In genomic region chr8:72261019-72261418, GRCm38 (mm10) we compare ENCODE assay signal across 9 mouse cellular contexts. TPM values are rescaled to one million over a fixed set of nuclear protein-coding genes. Genes with fewer than 3 reads are reported as not detected.
DNase-seq lines count a peak whose midpoint lies in the region; ATAC-seq and TF ChIP-seq lines count a peak whose summit lies in the region.
"Had no signal": no experiment of that assay in that cellular context is flagged by ENCODE, and none has a peak within 500 bp of the region (broad histone marks: within the 10 kb centered on the region; RNA-seq: fewer than 3 reads in every experiment).

No protein-coding gene starts in this region.

- peak; percentile 40 to 76; a peak in 3 of 4 replicates for ATAC-seq in hematopoietic stem cell, adult 5-6 weeks (replicated peaks in 1 of 2; ENCODE audit: insufficient read depth in 1 of 2, low FRiP score in 2 of 2, low TSS enrichment in 1 of 2, low read depth in 1 of 2, poor library complexity in 2 of 2, severe bottlenecking in 2 of 2)
- ATAC-seq in midbrain, embryonic 14.5 days (ENCODE audit: low FRiP score, low TSS enrichment): peak; percentile 68
- peak; percentile 45; the same call in 1 of the 2 replicates for ATAC-seq in stomach, postnatal 0 days (ENCODE audit: low FRiP score, low TSS enrichment)

- peaks cover 7% of the 10 kb centered on the region for H3K36me3 ChIP-seq in midbrain, embryonic 14.5 days (ENCODE audit: control insufficient read depth, insufficient read depth, low read length)
- H3K36me3 ChIP-seq in stomach, postnatal 0 days (ENCODE audit: control insufficient read depth, insufficient read depth, low read length): no peaks in the 10 kb centered on the region

- intact Hi-C loops in left cerebral cortex, postnatal 25 days (cut with DNase I): loop anchor here (1.0 kb wide), 1 partner anchor 104 kb away; no protein-coding TSS in a partner anchor

- no peak for TF ChIP-seq POLR2A in embryonic fibroblast, embryonic 13.5 days (IDR thresholded peaks at IDR 0.05; ENCODE audit: low read depth, low read length)

- no peak overlapping the region for H3K27ac ChIP-seq in embryonic fibroblast, embryonic 13.5 days (ENCODE audit: insufficient read depth, low read length)
- no peak overlapping the region for H3K27ac ChIP-seq in midbrain, embryonic 14.5 days (replicated peaks; ENCODE audit: low read depth, low read length)
- no peak overlapping the region for H3K27ac ChIP-seq in stomach, postnatal 0 days (replicated peaks)
- H3K27ac ChIP-seq: stomach, embryonic 15.5 days had no signal

- H3K4me1 ChIP-seq in embryonic fibroblast, embryonic 13.5 days (ENCODE audit: control insufficient read depth, insufficient read depth, low read length): no peaks in the 10 kb centered on the region; the same call in 1 of the 2 replicates
- H3K4me1 ChIP-seq in midbrain, embryonic 14.5 days (ENCODE audit: control insufficient read depth, insufficient read depth, low read length): no peaks in the 10 kb centered on the region
- no peaks in the 10 kb centered on the region for H3K4me1 ChIP-seq in stomach, postnatal 0 days (replicated peaks; ENCODE audit: control insufficient read depth, insufficient read depth)
- H3K4me1 ChIP-seq: stomach, embryonic 15.5 days had no signal

- TF ChIP-seq EP300 in stomach, postnatal 0 days (optimal IDR thresholded peaks at IDR 0.05): no peak

- no peak overlapping the region for H3K9ac ChIP-seq in midbrain, embryonic 14.5 days (replicated peaks; ENCODE audit: low read length)
- no peak overlapping the region for H3K9ac ChIP-seq in stomach, postnatal 0 days (ENCODE audit: low read length)
- H3K9ac ChIP-seq: stomach, embryonic 15.5 days had no signal

- TF ChIP-seq CTCF in embryonic fibroblast, embryonic 13.5 days (IDR thresholded peaks at IDR 0.05; ENCODE audit: borderline replicate concordance, insufficient read depth, low read length): peak; percentile 4; the same call in 1 of the 2 replicates
- TF ChIP-seq CTCF in stomach, postnatal 0 days (IDR thresholded peaks at IDR 0.05; ENCODE audit: low read depth): peak; percentile 90

- no peaks in the 10 kb centered on the region for H3K27me3 ChIP-seq in midbrain, embryonic 14.5 days (ENCODE audit: control insufficient read depth, insufficient read depth, low read length)
- H3K27me3 ChIP-seq in stomach, postnatal 0 days (ENCODE audit: control insufficient read depth, insufficient read depth, low read length): no peaks in the 10 kb centered on the region
- H3K27me3 ChIP-seq: stomach, embryonic 15.5 days had no signal

- 37% methylated on average over 2 of the region's 2 CpGs for WGBS in large intestine, adult 2 months
- WGBS in midbrain, embryonic 14.5 days: 28% methylated on average over 2 of the region's 2 CpGs
- 46% methylated on average over 2 of the region's 2 CpGs for WGBS in stomach, postnatal 0 days

- peak; percentile 36 to 43 for DNase-seq in left cerebral cortex, postnatal 25 days (ENCODE audit: low spot score in 2 of 2)
- no peak for DNase-seq in left cerebral cortex, adult 8-10 months (ENCODE audit: low spot score in 2 of 2)
- peak; percentile 77 for DNase-seq in adrenal gland, postnatal 10 days
- peak; percentile 13 for DNase-seq in large intestine, adult 2 months (ENCODE audit: low read depth, low spot score)
- peak; percentile 85 for DNase-seq in midbrain, embryonic 14.5 days
- peak; percentile 64 for DNase-seq in stomach, postnatal 0 days (ENCODE audit: low spot score)

- no peak overlapping the region for H3K4me3 ChIP-seq in embryonic fibroblast, embryonic 13.5 days (ENCODE audit: insufficient read depth, low read length)
- no peak overlapping the region for H3K4me3 ChIP-seq in midbrain, embryonic 14.5 days (replicated peaks; ENCODE audit: low read depth, low read length)
- H3K4me3 ChIP-seq in stomach, postnatal 0 days (ENCODE audit: low read depth, low read length): no peak overlapping the region
- H3K4me3 ChIP-seq: stomach, embryonic 15.5 days had no signal

- no peak overlapping the region for H3K4me2 ChIP-seq in midbrain, embryonic 14.5 days (ENCODE audit: low read length)
- no peak overlapping the region for H3K4me2 ChIP-seq in stomach, postnatal 0 days (replicated peaks; ENCODE audit: low read depth)
- H3K4me2 ChIP-seq: stomach, embryonic 15.5 days had no signal

- no peaks in the 10 kb centered on the region for H3K9me3 ChIP-seq in midbrain, embryonic 14.5 days (ENCODE audit: control insufficient read depth, low read length)
- no peaks in the 10 kb centered on the region for H3K9me3 ChIP-seq in stomach, postnatal 0 days (ENCODE audit: control insufficient read depth, low read length)
- H3K9me3 ChIP-seq: stomach, embryonic 15.5 days had no signal

RNA-seq across cellular contexts. Expression of gene Ap1m1, which starts 21.2 kb away (rescaled TPM):
- 10 to 100 TPM; 84.5 to 91.3 TPM for total RNA-seq in left cerebral cortex, postnatal 25 days (2021)
- total RNA-seq in left cerebral cortex, adult 8-10 months (2022): 10 to 100 TPM; 72.0 to 83.7 (median 76.7) TPM
- 10 to 100 TPM; 66.8 to 81.0 TPM for total RNA-seq in adrenal gland, postnatal 10 days (2021)
- polyA plus RNA-seq in embryonic fibroblast, embryonic 13.5 days (2011; ENCODE audit: insufficient read length, low read depth, missing spikeins): 65.3 and 67.0 TPM in 2 replicates
- total RNA-seq in hematopoietic stem cell, adult 5-6 weeks (2017): 70.2 and 79.2 TPM in 2 replicates
- 39.4 and 51.4 TPM in 2 replicates for polyA plus RNA-seq in large intestine, adult 2 months (2012; rRNA removed)
- 235 and 260 TPM in 2 replicates for polyA plus RNA-seq in midbrain, embryonic 14.5 days (2014; fragmentation: Nextera tagmentation; extraction: Ambion mirVana)
- 38.2 and 42.0 TPM in 2 replicates for polyA plus RNA-seq in stomach, postnatal 0 days (2015; fragmentation: Nextera tagmentation; extraction: Ambion mirVana)

RNA-seq across cellular contexts. Expression of gene Fam32a, which starts 41.5 kb away (rescaled TPM):
- total RNA-seq in left cerebral cortex, postnatal 25 days (2021): 10 to 100 TPM; 54.4 to 54.8 TPM
- total RNA-seq in left cerebral cortex, adult 8-10 months (2022): 10 to 100 TPM; 57.9 to 61.4 (median 58.4) TPM
- 10 to 100 TPM; 43.8 to 46.8 TPM for total RNA-seq in adrenal gland, postnatal 10 days (2021)
- polyA plus RNA-seq in embryonic fibroblast, embryonic 13.5 days (2011; ENCODE audit: insufficient read length, low read depth, missing spikeins): 41.4 and 43.8 TPM in 2 replicates
- 67.6 and 81.8 TPM in 2 replicates for total RNA-seq in hematopoietic stem cell, adult 5-6 weeks (2017)
- polyA plus RNA-seq in large intestine, adult 2 months (2012; rRNA removed): 53.3 and 55.0 TPM in 2 replicates
- polyA plus RNA-seq in midbrain, embryonic 14.5 days (2014; fragmentation: Nextera tagmentation; extraction: Ambion mirVana): 62.4 and 74.6 TPM in 2 replicates
- polyA plus RNA-seq in stomach, postnatal 0 days (2015; fragmentation: Nextera tagmentation; extraction: Ambion mirVana): 53.8 and 57.4 TPM in 2 replicates

RNA-seq across cellular contexts. Expression of gene Gm10282, which starts 44.0 kb away (rescaled TPM):
- total RNA-seq in left cerebral cortex, postnatal 25 days (2021): 1 to 10 TPM; 6.1 to 7.0 TPM
- 1 to 10 TPM; 5.1 to 8.2 (median 6.0) TPM for total RNA-seq in left cerebral cortex, adult 8-10 months (2022)
- total RNA-seq in adrenal gland, postnatal 10 days (2021): 10 to 100 TPM; 18.5 to 18.7 TPM
- polyA plus RNA-seq in embryonic fibroblast, embryonic 13.5 days (2011; ENCODE audit: insufficient read length, low read depth, missing spikeins): 3.8 and 4.6 TPM in 2 replicates
- 35.8 and 41.2 TPM in 2 replicates for total RNA-seq in hematopoietic stem cell, adult 5-6 weeks (2017)
- polyA plus RNA-seq in large intestine, adult 2 months (2012; rRNA removed): 0.81 and 1.1 TPM in 2 replicates
- polyA plus RNA-seq in midbrain, embryonic 14.5 days (2014; fragmentation: Nextera tagmentation; extraction: Ambion mirVana): 13.6 and 18.2 TPM in 2 replicates
- polyA plus RNA-seq in stomach, postnatal 0 days (2015; fragmentation: Nextera tagmentation; extraction: Ambion mirVana): 9.6 and 9.9 TPM in 2 replicates

RNA-seq across cellular contexts. Expression of gene Gm11034, which starts 47.6 kb away (rescaled TPM):
- not detected for total RNA-seq in left cerebral cortex, postnatal 25 days (2021)
- total RNA-seq in left cerebral cortex, adult 8-10 months (2022): not detected
- total RNA-seq in adrenal gland, postnatal 10 days (2021): not detected
- polyA plus RNA-seq in embryonic fibroblast, embryonic 13.5 days (2011; ENCODE audit: insufficient read length, low read depth, missing spikeins): not detected in 2 replicates
- total RNA-seq in hematopoietic stem cell, adult 5-6 weeks (2017): not detected in 2 replicates
- polyA plus RNA-seq in large intestine, adult 2 months (2012; rRNA removed): not detected in 2 replicates
- not detected in 2 replicates for polyA plus RNA-seq in midbrain, embryonic 14.5 days (2014; fragmentation: Nextera tagmentation; extraction: Ambion mirVana)
- not detected in 2 replicates for polyA plus RNA-seq in stomach, postnatal 0 days (2015; fragmentation: Nextera tagmentation; extraction: Ambion mirVana)
- polyA plus RNA-seq: stomach, embryonic 15.5 days had no signal

RNA-seq across cellular contexts. Expression of gene Cib3, which starts 48.4 kb away (rescaled TPM):
- total RNA-seq in left cerebral cortex, postnatal 25 days (2021): under 1 TPM in 1 of 2 experiments, not detected in 1; 0.53 TPM
- total RNA-seq in left cerebral cortex, adult 8-10 months (2022): not detected
- total RNA-seq in adrenal gland, postnatal 10 days (2021): not detected
- polyA plus RNA-seq in embryonic fibroblast, embryonic 13.5 days (2011; ENCODE audit: insufficient read length, low read depth, missing spikeins): not detected in 2 replicates
- not detected in 2 replicates for total RNA-seq in hematopoietic stem cell, adult 5-6 weeks (2017)
- polyA plus RNA-seq in large intestine, adult 2 months (2012; rRNA removed): not detected in 2 replicates
- polyA plus RNA-seq in midbrain, embryonic 14.5 days (2014; fragmentation: Nextera tagmentation; extraction: Ambion mirVana): not detected in 2 replicates
- 0.45 and 0.79 TPM in 2 replicates for polyA plus RNA-seq in stomach, postnatal 0 days (2015; fragmentation: Nextera tagmentation; extraction: Ambion mirVana)
- polyA plus RNA-seq: stomach, embryonic 15.5 days had no signal

Comparison
In these comparisons a context has a peak if more than half of its experiments do, and no peak if none do; other contexts are left out.
1. DNase-seq: peak in left cerebral cortex, postnatal 25 days (2 of 2), adrenal gland, postnatal 10 days (single experiment), large intestine, adult 2 months (single experiment), midbrain, embryonic 14.5 days (single experiment) and stomach, postnatal 0 days (single experiment); none in left cerebral cortex, adult 8-10 months (0 of 2).
2. Peak in every context shown above with its lines, with median percentiles within 50 percentile points of each other: ATAC-seq.